Mouse (Mus musculus): ENCODE measurements around the gene Scn5a.

Scn5a gene

DNA sequence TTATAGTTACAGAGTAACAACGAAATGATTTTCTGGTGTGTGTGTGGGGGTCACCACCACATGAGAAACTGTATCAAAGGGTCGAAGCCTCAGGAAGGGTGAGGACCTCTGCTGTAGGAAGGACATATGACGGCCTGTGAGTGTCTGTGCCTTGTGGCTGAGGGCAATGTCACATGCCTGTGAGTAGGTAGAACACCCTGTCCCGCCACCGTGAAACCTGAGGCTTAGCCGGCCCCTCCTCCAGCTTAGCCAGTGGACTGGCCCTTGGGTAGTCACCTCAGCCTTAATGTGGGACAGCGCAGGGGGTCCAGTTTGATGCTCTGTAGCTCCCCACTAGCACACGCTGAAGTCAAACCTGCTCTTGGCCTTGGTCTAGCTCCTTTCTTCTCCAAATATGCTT is 65.0 kb downstream of the Scn5a start:
- H3K4me1 ChIP-seq (replicated peaks; ENCODE audit: low read depth, low read length): peaks cover 46% of the 10 kb centered on the region
- TF ChIP-seq POU5F1 (IDR thresholded peaks at IDR 0.05; ENCODE audit: borderline replicate concordance, low read length): no peak
- TF ChIP-seq CTCF (conservative IDR thresholded peaks at IDR 0.05; ENCODE audit: low read length): no peak
- no peak for TF ChIP-seq NANOG (IDR thresholded peaks at IDR 0.05; ENCODE audit: borderline replicate concordance, low read length)
- peaks cover 72% of the 10 kb centered on the region for H3K27me3 ChIP-seq (ENCODE audit: insufficient read depth, low read length)
- no peaks in the 10 kb centered on the region for H3K36me3 ChIP-seq (ENCODE audit: insufficient read depth, low read length)
- no peak overlapping the region for H3K4me3 ChIP-seq (replicated peaks; ENCODE audit: low read length)
- no peaks in the 10 kb centered on the region for H3K9me3 ChIP-seq (ENCODE audit: low read length)

DNA sequence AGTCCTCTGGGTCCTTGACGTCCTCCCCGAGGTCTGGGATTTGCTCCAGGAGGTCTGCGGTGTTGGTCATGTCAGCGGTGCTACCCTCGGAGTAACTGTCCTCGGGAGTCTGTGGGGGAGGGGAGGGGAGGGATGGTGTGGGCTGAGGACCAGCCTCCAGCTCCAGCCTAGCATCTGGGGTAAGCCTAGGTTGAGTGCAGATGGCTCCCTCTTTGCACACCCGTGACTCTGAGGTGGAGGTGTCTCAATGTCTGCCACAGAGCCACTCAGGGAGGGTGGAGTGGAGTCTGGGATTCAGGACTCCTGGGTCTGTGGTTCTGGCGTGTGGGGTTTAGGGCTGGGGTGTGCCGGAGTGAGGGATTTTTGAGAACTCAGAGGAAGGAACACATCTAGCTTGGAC is 65.8 kb downstream of the Scn5a start:
- Histone ChIP-seq H3K27me3 (ENCODE audit: insufficient read depth, low read length) (peaks cover 63% of the 10 kb centered on the region), H3K4me1 (replicated peaks; ENCODE audit: low read depth, low read length) (peaks cover 44% of the 10 kb centered on the region), H3K9me3 (ENCODE audit: low read length) (no peaks in the 10 kb centered on the region), H3K36me3 (ENCODE audit: insufficient read depth, low read length) (no peaks in the 10 kb centered on the region), H3K4me3 (replicated peaks; ENCODE audit: low read length) (no peak overlapping the region)
- no peak for TF ChIP-seq CTCF (conservative IDR thresholded peaks at IDR 0.05; ENCODE audit: low read length)
- no peak for TF ChIP-seq POU5F1 (IDR thresholded peaks at IDR 0.05; ENCODE audit: borderline replicate concordance, low read length)
- TF ChIP-seq NANOG (IDR thresholded peaks at IDR 0.05; ENCODE audit: borderline replicate concordance, low read length): no peak

DNA sequence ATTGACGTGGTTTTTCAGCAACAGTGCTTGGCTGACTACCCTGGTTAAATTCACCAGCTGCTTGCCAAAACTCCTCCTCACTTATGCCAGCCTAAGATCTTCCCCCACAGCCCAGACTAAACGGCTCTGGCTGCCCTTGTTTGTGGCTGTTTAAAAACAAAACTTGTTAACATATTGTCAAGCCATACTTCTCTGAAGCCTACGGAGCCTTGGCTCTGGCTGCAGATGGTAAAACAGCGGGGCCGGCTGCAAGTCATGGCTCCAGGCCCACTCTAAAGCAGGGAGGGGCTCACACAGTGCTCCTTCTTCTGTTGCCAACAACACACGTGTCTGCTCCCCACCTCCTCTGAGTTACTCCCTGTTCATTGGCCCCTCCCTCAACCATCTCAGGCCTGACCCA is 67.9 kb downstream of the Scn5a start:
- TF ChIP-seq NANOG (IDR thresholded peaks at IDR 0.05; ENCODE audit: borderline replicate concordance, low read length) (no peak), POU5F1 (IDR thresholded peaks at IDR 0.05; ENCODE audit: borderline replicate concordance, low read length) (no peak), CTCF (conservative IDR thresholded peaks at IDR 0.05; ENCODE audit: low read length) (no peak)
- no peaks in the 10 kb centered on the region for H3K36me3 ChIP-seq (ENCODE audit: insufficient read depth, low read length)
- peaks cover 5% of the 10 kb centered on the region for H3K9me3 ChIP-seq (ENCODE audit: low read length)

DNA sequence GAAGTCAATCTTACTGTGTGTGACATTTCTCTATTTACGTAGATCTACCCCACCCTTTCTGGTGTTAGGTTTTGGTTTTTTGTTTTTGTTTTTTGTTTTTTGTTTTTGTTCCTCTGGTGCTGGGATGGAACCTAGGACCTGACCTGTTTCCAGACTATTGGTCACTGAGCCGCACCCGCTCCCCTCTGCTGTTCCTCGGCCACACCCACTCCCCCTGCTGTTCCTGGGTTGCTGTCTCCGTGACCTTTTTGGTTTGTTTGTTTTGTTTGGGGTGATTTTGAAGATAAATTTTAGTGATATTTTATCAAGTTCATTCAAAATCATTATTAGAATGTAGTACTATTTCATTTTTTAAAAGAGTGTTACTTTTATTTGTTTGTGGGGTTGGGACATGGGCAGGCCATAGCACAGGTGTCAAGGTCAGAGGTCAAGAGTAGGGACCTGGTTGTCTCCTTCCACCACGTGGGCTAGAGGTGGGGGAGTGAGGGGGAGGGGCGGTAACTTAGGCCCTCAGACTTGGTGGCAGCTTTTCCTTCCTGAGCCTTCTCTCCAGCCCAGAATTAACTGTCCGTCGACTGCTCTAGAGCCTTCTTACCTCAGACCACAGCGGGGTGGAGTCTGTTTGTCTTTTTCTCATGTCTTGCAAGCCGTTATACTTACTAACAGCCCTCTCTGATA is 73.7 kb downstream of the Scn5a start:
- H3K4me3 ChIP-seq (replicated peaks; ENCODE audit: low read length): no peak overlapping the region
- no peak for TF ChIP-seq NANOG (IDR thresholded peaks at IDR 0.05; ENCODE audit: borderline replicate concordance, low read length)
- no peak for TF ChIP-seq POU5F1 (IDR thresholded peaks at IDR 0.05; ENCODE audit: borderline replicate concordance, low read length)
- TF ChIP-seq CTCF (conservative IDR thresholded peaks at IDR 0.05; ENCODE audit: low read length): no peak
- H3K9me3 ChIP-seq (ENCODE audit: low read length): peaks cover 5% of the 10 kb centered on the region
- peaks cover 35% of the 10 kb centered on the region for H3K4me1 ChIP-seq (replicated peaks; ENCODE audit: low read depth, low read length)
- H3K36me3 ChIP-seq (ENCODE audit: insufficient read depth, low read length): no peaks in the 10 kb centered on the region
- peaks cover 16% of the 10 kb centered on the region; the same call in 1 of the 2 replicates for H3K27me3 ChIP-seq (ENCODE audit: insufficient read depth, low read length)

More for the DNA sequence above, 67.9 kb downstream of the Scn5a start:
- Histone ChIP-seq H3K27me3 (ENCODE audit: insufficient read depth, low read length) (peaks cover 46% of the 10 kb centered on the region), H3K4me1 (replicated peaks; ENCODE audit: low read depth, low read length) (peaks cover 37% of the 10 kb centered on the region), H3K4me3 (replicated peaks; ENCODE audit: low read length) (no peak overlapping the region)

DNA sequence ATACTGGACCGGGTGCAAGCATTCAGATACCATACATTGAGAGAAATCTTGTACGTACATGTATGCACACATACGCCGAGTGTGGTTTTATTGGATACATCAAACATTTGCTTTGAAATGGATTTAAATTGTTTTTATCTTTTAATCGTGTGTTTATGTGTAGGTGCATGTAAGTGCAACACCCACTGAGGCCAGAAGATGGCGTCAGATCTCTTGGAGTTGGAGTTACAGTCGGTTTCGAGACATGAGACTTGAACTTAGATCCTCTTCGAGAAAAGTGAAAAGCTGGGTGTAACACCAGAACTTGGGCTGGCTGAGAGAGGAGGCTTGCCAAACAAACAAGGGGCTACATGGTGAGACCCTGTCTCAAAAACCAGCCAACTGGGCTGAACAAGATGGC is 75.2 kb downstream of the Scn5a start:
- Histone ChIP-seq H3K27me3 (ENCODE audit: insufficient read depth, low read length) (peaks cover 20% of the 10 kb centered on the region; the same call in 1 of the 2 replicates), H3K4me1 (replicated peaks; ENCODE audit: low read depth, low read length) (peaks cover 35% of the 10 kb centered on the region), H3K4me3 (replicated peaks; ENCODE audit: low read length) (no peak overlapping the region), H3K36me3 (ENCODE audit: insufficient read depth, low read length) (no peaks in the 10 kb centered on the region), H3K9me3 (ENCODE audit: low read length) (peaks cover 5% of the 10 kb centered on the region)
- TF ChIP-seq CTCF (conservative IDR thresholded peaks at IDR 0.05; ENCODE audit: low read length) (peak; percentile 55), POU5F1 (IDR thresholded peaks at IDR 0.05; ENCODE audit: borderline replicate concordance, low read length) (no peak), NANOG (IDR thresholded peaks at IDR 0.05; ENCODE audit: borderline replicate concordance, low read length) (no peak)

DNA sequence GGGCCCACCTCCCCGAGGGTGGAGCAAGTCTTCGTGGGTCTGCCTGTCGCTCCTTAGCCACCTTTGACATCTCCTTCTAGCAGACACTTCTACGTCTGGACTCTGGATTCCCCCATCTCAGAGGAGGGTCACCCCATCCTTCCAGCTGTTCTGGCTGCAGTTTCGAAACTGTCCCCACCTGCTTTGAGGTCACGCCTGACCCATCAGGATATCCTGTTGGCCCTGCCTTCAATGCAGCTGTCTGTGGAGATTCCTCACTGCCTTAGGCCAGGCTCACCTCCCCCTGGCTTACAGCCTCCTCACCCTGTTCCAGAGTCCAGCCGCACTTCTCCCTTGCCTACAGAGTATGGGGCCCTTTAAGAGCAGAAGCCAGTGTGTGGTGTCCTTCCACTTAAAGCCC is 79.9 kb downstream of the Scn5a start:
- peaks cover 17% of the 10 kb centered on the region for H3K4me1 ChIP-seq (replicated peaks; ENCODE audit: low read depth, low read length)
- no peak overlapping the region for H3K4me3 ChIP-seq (replicated peaks; ENCODE audit: low read length)
- H3K9me3 ChIP-seq (ENCODE audit: low read length): no peaks in the 10 kb centered on the region; the same call in 1 of the 2 replicates
- H3K27me3 ChIP-seq (ENCODE audit: insufficient read depth, low read length): peaks cover 30% of the 10 kb centered on the region
- no peak for TF ChIP-seq POU5F1 (IDR thresholded peaks at IDR 0.05; ENCODE audit: borderline replicate concordance, low read length)
- TF ChIP-seq CTCF (conservative IDR thresholded peaks at IDR 0.05; ENCODE audit: low read length): no peak
- TF ChIP-seq NANOG (IDR thresholded peaks at IDR 0.05; ENCODE audit: borderline replicate concordance, low read length): no peak
- H3K36me3 ChIP-seq (ENCODE audit: insufficient read depth, low read length): no peaks in the 10 kb centered on the region

DNA sequence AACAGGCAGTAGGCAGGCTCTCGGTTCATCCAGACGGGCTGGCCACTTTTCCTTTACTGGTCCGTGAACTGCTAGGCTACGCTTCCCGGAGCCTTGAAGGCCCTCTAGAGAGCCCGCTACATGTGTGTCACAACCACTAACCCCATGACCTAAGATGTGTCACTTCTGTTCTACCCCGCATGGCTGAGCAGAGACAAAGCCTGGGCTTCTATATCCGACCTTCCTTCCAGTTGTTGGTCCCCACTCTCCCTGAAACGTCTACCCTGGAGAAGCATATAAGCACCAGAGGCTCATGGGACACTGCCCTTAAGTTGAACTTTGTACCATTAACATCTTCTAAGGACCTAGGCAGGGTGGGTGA is 80.6 kb downstream of the Scn5a start:
- peaks cover 17% of the 10 kb centered on the region for H3K4me1 ChIP-seq (replicated peaks; ENCODE audit: low read depth, low read length)
- peaks cover 33% of the 10 kb centered on the region for H3K27me3 ChIP-seq (ENCODE audit: insufficient read depth, low read length)
- TF ChIP-seq CTCF (conservative IDR thresholded peaks at IDR 0.05; ENCODE audit: low read length) (no peak), POU5F1 (IDR thresholded peaks at IDR 0.05; ENCODE audit: borderline replicate concordance, low read length) (no peak), NANOG (IDR thresholded peaks at IDR 0.05; ENCODE audit: borderline replicate concordance, low read length) (no peak)
- H3K36me3 ChIP-seq (ENCODE audit: insufficient read depth, low read length): no peaks in the 10 kb centered on the region
- no peak overlapping the region for H3K4me3 ChIP-seq (replicated peaks; ENCODE audit: low read length)
- H3K9me3 ChIP-seq (ENCODE audit: low read length): no peaks in the 10 kb centered on the region; the same call in 1 of the 2 replicates

DNA sequence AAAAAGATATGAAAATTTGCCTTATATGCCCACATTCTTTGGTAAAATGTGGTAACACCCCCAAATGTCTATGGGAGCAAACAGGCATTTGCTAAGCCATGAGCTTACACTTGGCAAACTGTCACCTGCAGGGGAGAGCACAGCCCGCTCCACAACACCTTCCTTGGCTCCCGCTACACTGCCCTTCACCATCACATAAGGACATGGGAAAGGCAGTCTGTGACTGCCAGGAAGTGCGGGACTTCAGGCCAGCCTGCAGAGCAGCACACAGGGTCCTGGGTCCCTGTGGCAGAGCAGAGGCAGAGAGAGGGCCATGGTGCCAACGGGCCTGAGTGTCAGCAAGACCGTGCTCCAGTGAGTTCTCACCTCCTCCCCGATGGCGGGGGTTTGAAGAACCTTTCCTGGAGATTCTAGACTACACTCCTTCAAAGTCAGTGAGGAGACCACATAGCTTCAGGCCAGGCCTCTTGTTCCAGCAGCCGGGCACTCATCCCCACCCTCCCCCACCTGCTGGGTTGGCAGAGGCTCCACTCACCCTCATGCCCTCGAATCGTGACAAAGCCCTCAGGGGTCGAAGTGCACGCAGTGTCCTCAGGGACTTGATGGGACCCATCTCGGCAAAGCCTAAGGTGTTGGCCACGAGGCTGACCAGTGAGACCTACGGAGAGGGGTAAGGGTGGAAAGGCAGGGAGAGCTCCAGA is 81.1 kb downstream of the Scn5a start:
- no peaks in the 10 kb centered on the region; the same call in 1 of the 2 replicates for H3K9me3 ChIP-seq (ENCODE audit: low read length)
- no peaks in the 10 kb centered on the region for H3K36me3 ChIP-seq (ENCODE audit: insufficient read depth, low read length)
- no peak for TF ChIP-seq CTCF (conservative IDR thresholded peaks at IDR 0.05; ENCODE audit: low read length)
- TF ChIP-seq POU5F1 (IDR thresholded peaks at IDR 0.05; ENCODE audit: borderline replicate concordance, low read length): no peak
- no peak for TF ChIP-seq NANOG (IDR thresholded peaks at IDR 0.05; ENCODE audit: borderline replicate concordance, low read length)
- peaks cover 17% of the 10 kb centered on the region for H3K4me1 ChIP-seq (replicated peaks; ENCODE audit: low read depth, low read length)
- no peak overlapping the region for H3K4me3 ChIP-seq (replicated peaks; ENCODE audit: low read length)
- H3K27me3 ChIP-seq (ENCODE audit: insufficient read depth, low read length): peaks cover 36% of the 10 kb centered on the region
